Mouse (Mus musculus) hindbrain, embryonic 15.5 days (tissue): ENCODE measurements around the gene Nhs. TPM values are rescaled to one million over a fixed set of nuclear protein-coding genes. Genes with fewer than 3 reads are reported as not detected.
A peak's percentile ranks its signal among the peaks of the same experiment; 100 is the strongest.

Experiments used
- ATAC-seq: fragments of 200-750 bp; cut with Nextera tagmentation; 2 replicates; pipeline ENCODE4 v1.8.0; 2017; ENCODE audit warnings: low read depth, moderate number of reproducible peaks, moderate TSS enrichment; ENCODE audit not compliant: low FRiP score
- H3K27ac ChIP-seq: fragments of 300-500 bp; sonication (generic); replicated peaks from 2 replicates; pipeline ENCODE4 v1.5.1; 2015; ENCODE audit warnings: mild to moderate bottlenecking, inconsistent platforms
- H3K27me3 ChIP-seq: fragments of 300-500 bp; sonication (generic); 2 replicates; pipeline ENCODE4 v1.6.1; 2015; ENCODE audit warnings: control low read depth, inconsistent platforms
- H3K36me3 ChIP-seq: fragments of 300-500 bp; sonication (generic); 2 replicates; pipeline ENCODE4 v1.6.1; 2015; ENCODE audit warnings: control low read depth, inconsistent platforms
- H3K4me1 ChIP-seq: fragments of 300-500 bp; sonication (generic); replicated peaks from 2 replicates; pipeline ENCODE4 v1.6.1; 2015; ENCODE audit warnings: control low read depth, inconsistent platforms
- H3K4me2 ChIP-seq: fragments of 300-500 bp; sonication (generic); 2 replicates; pipeline ENCODE4 v1.6.1; 2015; ENCODE audit warnings: moderate library complexity, mild to moderate bottlenecking, inconsistent platforms
- H3K4me3 ChIP-seq: fragments of 300-500 bp; sonication (generic); 2 replicates; pipeline ENCODE4 v1.5.1; 2015; ENCODE audit warnings: mild to moderate bottlenecking, inconsistent platforms
- H3K9ac ChIP-seq: fragments of 300-500 bp; sonication (generic); 2 replicates; pipeline ENCODE4 v1.6.1; 2015; ENCODE audit warnings: inconsistent platforms
- H3K9me3 ChIP-seq: fragments of 300-500 bp; sonication (generic); 2 replicates; pipeline ENCODE4 v1.6.1; 2016; ENCODE audit warnings: control low read depth, inconsistent platforms
- WGBS: fragments of 180-500 bp; shearing (Covaris S2); methylation state at CpG from one replicate; pipeline ENCODE4 v1.1.7; 2015; 5-methylcytosine and 5-hydroxymethylcytosine counted together
- polyA plus RNA-seq: library from polyadenylated mRNA; unstranded; fragments of >200 nt; fragmentation: Nextera tagmentation; extraction: Ambion mirVana; gene quantifications from 2 replicates; pipeline ENCODE4 v1.2.1, GENCODE M21; 2015

Nhs gene
- polyA plus RNA-seq, 1 experiment from 2014 or later: 3.9 TPM

DNA sequence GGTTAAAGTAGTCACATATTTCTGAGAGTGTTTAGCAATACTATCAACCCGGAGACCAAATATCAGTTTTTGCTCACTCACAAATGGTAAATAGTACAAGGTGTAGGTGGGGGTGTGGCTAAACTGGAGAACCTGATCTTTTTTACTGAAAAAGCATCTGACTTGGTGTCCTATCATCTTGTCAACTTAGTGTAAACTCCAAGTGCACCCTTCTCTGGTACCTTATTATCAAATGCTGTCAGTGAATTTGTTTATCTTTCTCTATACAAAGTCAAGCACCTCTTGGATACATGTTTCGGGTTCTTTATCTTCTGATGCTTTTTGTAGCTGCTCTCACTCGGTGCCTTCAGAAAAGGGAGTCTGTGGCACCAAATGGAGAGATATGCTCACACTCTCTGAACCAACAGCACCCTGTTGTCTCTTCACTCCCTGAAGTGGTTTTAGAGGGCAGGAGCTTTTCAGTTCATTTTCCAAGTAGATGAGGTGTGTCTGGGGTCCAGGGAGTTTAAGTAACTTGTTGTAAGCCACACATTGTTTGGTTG lies 187.5 kb downstream of the Nhs start:
- H3K4me3 ChIP-seq: no peak overlapping the region
- H3K4me2 ChIP-seq: no peak overlapping the region
- no peaks in the 10 kb centered on the region for H3K9me3 ChIP-seq
- H3K4me1 ChIP-seq: no peaks in the 10 kb centered on the region
- H3K27me3 ChIP-seq: peaks cover 14% of the 10 kb centered on the region
- 81% methylated on average over 3 of the region's 3 CpGs for WGBS
- H3K9ac ChIP-seq: no peak overlapping the region
- no peak overlapping the region for H3K27ac ChIP-seq
- H3K36me3 ChIP-seq: no peaks in the 10 kb centered on the region
- no peak for ATAC-seq

DNA sequence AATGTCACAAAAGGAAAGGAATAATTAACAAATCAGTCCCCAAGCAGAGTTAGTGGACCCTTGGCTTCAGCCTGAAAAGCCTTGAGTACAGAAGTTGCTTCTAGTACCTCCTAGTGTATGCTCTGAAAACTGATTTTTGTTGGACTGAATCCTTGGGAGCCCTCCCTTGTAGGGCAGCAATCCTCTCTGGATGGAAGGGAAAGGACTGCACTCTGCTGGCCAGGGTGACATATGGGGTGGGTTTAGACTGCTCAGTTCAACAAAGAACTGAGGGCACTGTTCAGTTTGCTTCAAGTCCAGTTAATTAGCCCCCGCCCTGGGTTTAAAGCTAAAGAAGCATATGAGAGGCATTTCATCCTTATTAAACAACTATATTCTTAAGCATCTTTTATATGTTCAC lies 188.4 kb downstream of the Nhs start:
- H3K27me3 ChIP-seq: peaks cover 17% of the 10 kb centered on the region
- H3K4me2 ChIP-seq: no peak overlapping the region
- H3K36me3 ChIP-seq: no peaks in the 10 kb centered on the region
- no peak overlapping the region for H3K4me3 ChIP-seq
- H3K4me1 ChIP-seq: no peaks in the 10 kb centered on the region
- no peak for ATAC-seq
- H3K27ac ChIP-seq: no peak overlapping the region
- H3K9ac ChIP-seq: no peak overlapping the region
- WGBS: 88% methylated on average over 1 of the region's 1 CpGs
- H3K9me3 ChIP-seq: no peaks in the 10 kb centered on the region

DNA sequence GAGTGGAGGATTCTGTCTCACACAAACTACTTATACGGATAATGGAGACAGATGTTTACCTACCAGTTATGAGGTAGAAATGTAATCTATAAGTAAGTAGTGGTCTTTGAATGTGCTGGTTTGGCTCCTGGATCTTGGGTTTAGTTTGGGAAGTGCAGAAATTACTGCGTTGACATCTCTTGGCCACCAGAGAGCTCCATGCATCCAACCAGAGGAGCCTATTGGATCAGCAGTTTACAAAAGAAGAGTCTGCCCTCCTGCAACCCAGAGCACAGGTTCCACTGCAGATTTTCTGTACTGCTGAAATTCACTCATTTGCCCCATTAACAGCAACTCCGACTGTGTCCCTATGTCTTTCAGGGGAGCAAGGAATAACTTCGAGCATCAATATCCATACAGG lies 191.8 kb downstream of the Nhs start:
- 31% methylated on average over 4 of the region's 4 CpGs for WGBS
- no peak overlapping the region for H3K27ac ChIP-seq
- ATAC-seq: no peak
- no peak overlapping the region for H3K9ac ChIP-seq
- H3K4me2 ChIP-seq: no peak overlapping the region
- peaks cover 13% of the 10 kb centered on the region for H3K27me3 ChIP-seq
- no peaks in the 10 kb centered on the region for H3K9me3 ChIP-seq
- H3K4me1 ChIP-seq: no peaks in the 10 kb centered on the region
- H3K4me3 ChIP-seq: no peak overlapping the region
- no peaks in the 10 kb centered on the region for H3K36me3 ChIP-seq

DNA sequence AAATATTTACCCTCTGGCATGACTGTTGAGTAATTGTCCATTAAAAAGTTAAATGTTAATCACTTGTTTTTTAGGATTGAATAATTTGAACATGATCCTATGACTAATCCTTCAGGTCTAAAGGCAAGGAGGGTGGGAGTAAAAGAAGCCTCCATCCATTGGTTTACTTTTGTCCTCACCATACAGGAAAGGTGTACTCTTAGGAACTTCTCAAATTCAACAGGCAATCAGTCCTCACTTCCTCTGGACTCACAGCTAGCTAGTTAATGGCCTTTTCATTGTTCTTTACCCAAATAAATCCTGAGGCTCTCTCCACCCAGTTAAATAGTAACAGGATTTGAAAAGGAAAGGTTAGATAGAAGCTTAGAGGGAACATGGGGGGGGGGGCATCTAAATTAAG lies 196.2 kb downstream of the Nhs start:
- Histone ChIP-seq H3K4me1 (no peaks in the 10 kb centered on the region), H3K36me3 (no peaks in the 10 kb centered on the region), H3K4me3 (no peak overlapping the region), H3K4me2 (no peak overlapping the region), H3K9ac (no peak overlapping the region), H3K27me3 (0 out of 2 replicates have a peak, but pooled peaks cover 11% of the 10 kb centered on the region), H3K9me3 (no peaks in the 10 kb centered on the region), H3K27ac (no peak overlapping the region)
- no peak for ATAC-seq

DNA sequence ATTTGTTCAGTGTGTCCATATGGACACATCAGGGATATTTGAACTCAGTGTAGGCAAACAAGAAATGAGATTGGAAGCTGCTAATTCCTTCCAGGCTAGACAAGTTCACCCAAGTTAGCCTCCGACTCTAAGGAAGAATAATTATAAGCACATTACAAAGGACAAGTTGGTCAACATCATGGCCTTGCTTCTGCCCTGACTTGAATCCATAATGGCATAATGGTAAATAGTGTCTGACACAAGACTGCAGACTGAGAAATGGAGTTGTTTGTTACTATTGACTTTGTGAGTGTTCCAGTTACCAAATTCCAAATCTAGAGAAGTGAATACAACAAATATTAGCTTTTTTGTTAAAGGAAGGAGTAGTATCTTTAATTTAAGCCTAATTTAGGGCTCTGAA lies 196.7 kb downstream of the Nhs start:
- WGBS: 69% methylated on average over 1 of the region's 1 CpGs
- Histone ChIP-seq H3K9ac (no peak overlapping the region), H3K27ac (no peak overlapping the region), H3K36me3 (no peaks in the 10 kb centered on the region), H3K4me3 (no peak overlapping the region), H3K9me3 (no peaks in the 10 kb centered on the region), H3K4me2 (no peak overlapping the region), H3K27me3 (0 out of 2 replicates have a peak, but pooled peaks cover 11% of the 10 kb centered on the region), H3K4me1 (no peaks in the 10 kb centered on the region)
- ATAC-seq: no peak

DNA sequence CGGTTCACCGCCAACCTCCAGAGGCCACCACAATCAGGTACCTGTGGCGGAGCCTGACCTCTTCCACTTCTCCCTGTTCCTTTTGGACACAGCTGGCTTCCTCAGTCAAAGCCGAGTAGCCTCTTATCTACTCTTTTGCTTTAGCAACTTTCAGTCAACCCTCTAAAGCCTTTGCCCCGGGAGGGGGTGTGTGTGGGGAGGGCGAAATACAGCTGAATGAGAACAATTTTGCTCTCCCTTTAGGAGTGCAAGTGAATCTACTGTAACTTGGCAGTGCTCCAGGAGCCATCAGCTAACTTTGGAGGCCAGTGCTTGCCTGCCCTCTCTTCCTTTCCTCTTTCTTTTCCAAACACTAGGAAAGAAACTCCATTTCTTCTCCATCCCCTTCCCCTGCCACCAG lies 197.8 kb downstream of the Nhs start:
- H3K4me2 ChIP-seq: no peak overlapping the region
- H3K27me3 ChIP-seq: 0 out of 2 replicates have a peak, but pooled peaks cover 13% of the 10 kb centered on the region
- H3K9me3 ChIP-seq: no peaks in the 10 kb centered on the region
- ATAC-seq: no peak
- no peaks in the 10 kb centered on the region for H3K4me1 ChIP-seq
- no peaks in the 10 kb centered on the region for H3K36me3 ChIP-seq
- no peak overlapping the region for H3K27ac ChIP-seq
- WGBS: 53% methylated on average over 6 of the region's 6 CpGs
- no peak overlapping the region for H3K4me3 ChIP-seq
- H3K9ac ChIP-seq: no peak overlapping the region

DNA sequence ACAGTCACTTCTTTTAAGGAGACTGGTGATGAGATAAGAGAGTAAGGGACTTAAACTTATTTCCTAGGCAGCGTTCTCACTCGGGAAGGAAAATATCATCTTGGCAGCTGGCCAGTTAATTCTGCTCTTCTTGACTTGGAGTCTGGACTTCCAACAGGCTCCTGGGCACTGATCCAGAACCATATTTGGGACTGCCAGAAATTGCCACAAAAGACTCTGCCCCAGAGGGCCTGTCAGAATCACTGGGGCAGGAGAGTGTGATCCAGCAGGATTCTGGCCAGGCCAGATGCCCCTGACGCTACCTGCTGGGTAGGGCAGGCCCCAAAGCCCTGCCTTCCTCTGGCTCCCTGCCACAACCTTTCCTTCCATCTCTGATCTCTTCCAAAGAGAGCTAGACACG lies 198.4 kb downstream of the Nhs start:
- no peak overlapping the region for H3K4me2 ChIP-seq
- H3K27me3 ChIP-seq: 0 out of 2 replicates have a peak, but pooled peaks cover 8% of the 10 kb centered on the region
- WGBS: 52% methylated on average over 4 of the region's 4 CpGs
- no peaks in the 10 kb centered on the region for H3K9me3 ChIP-seq
- H3K4me3 ChIP-seq: no peak overlapping the region
- H3K27ac ChIP-seq: no peak overlapping the region
- no peak for ATAC-seq
- no peaks in the 10 kb centered on the region for H3K36me3 ChIP-seq
- H3K4me1 ChIP-seq: no peaks in the 10 kb centered on the region
- no peak overlapping the region for H3K9ac ChIP-seq

DNA sequence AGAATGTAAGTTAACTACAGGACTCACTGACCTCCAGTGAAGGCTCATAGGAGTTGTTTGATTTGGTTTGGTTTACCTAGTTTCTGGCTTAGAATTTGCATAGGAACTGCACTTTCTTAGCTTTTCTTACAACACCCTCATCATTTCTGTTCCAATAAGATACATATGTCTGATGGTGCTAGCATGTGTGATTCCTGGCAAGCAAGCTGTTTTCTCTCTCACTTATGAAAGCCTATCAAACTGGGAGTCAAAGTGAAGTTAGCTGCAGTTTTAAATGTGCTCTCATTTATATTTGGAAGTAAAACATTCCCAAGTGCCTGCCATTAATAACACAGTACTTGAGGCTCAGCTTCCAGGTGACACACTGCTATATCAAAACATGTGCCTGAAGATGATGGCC lies 207.2 kb downstream of the Nhs start:
- Histone ChIP-seq H3K27ac (no peak overlapping the region), H3K4me1 (no peaks in the 10 kb centered on the region), H3K4me2 (no peak overlapping the region), H3K27me3 (peaks cover 7% of the 10 kb centered on the region; the same call in 1 of the 2 replicates), H3K4me3 (no peak overlapping the region), H3K36me3 (no peaks in the 10 kb centered on the region), H3K9me3 (no peaks in the 10 kb centered on the region), H3K9ac (no peak overlapping the region)
- no peak for ATAC-seq

DNA sequence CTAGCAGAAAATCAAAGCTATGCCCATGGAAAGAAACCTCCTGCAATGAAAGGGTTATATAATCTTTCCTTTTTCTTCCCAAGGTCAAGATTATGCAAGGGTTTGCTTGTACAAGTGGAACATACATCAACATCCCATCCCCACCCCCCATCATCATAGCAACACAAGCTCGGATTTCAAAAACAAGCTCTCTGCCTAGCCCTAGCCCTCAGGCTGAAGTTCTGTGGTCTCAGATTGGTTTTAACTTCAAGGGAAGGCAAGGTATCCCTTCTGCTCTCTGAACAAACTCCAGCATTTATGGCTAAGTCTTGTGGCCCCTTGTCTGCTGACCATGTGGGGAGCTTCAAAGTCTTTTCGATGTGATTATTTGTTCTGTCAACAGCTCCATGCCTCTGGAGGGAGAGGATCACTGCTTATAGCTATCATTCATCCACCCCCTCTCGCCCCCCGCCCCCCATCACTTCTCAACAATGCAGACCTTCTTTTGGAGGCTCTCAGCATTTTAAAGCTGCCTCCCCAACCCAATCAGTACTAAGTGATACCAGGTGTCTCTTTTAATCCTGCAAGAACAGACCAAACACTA lies 216.3 kb downstream of the Nhs start:
- no peak for ATAC-seq
- H3K27me3 ChIP-seq: 0 out of 2 replicates have a peak, but pooled peaks cover 11% of the 10 kb centered on the region

DNA sequence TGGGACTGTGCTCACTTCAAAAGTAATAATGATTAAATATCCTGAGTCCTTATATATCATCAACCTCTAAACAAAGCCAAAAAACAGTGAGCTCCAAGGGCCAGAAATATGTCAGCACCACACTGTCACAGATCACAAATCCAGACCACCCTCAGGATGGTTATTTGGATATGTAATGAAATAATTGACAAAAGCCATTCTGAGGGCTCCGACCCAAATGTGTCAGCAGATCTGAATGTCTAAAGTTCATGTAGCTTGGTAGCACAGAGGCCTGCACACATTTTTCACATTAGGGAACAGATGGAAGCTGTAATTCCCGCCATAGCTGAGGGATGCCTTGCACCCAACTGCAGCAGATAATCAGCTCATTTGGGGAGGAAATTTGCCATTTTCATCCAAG lies 218.8 kb downstream of the Nhs start:
- Histone ChIP-seq H3K36me3 (no peaks in the 10 kb centered on the region), H3K27me3 (peaks cover 10% of the 10 kb centered on the region; the same call in 1 of the 2 replicates), H3K4me1 (no peaks in the 10 kb centered on the region), H3K4me3 (no peak overlapping the region), H3K9ac (no peak overlapping the region), H3K27ac (no peak overlapping the region), H3K9me3 (no peaks in the 10 kb centered on the region), H3K4me2 (no peak overlapping the region)
- no peak for ATAC-seq
- 76% methylated on average over 2 of the region's 2 CpGs for WGBS

More for the DNA sequence above, 216.3 kb downstream of the Nhs start:
- 80% methylated on average over 4 of the region's 4 CpGs for WGBS
- Histone ChIP-seq H3K36me3 (no peaks in the 10 kb centered on the region), H3K4me1 (no peaks in the 10 kb centered on the region), H3K4me3 (no peak overlapping the region), H3K27ac (no peak overlapping the region), H3K9ac (no peak overlapping the region), H3K9me3 (no peaks in the 10 kb centered on the region), H3K4me2 (no peak overlapping the region)

DNA sequence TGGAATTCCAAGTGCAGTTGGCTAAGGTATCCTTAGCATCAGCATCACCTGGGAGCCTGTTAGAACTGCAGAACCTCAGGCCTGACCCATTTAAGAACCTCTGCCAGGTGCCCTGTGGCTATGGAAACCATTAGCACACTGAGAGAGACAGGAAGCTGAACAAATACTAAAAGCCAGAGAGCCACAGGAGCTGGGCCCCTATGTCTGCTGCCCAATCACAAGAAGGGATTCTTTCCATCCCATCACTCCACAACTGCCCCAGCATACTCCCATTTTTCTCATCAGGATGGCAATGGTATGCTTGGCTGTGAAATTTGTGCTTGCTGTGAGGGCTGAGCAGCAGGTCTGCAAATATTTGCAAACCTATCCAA lies 232.9 kb downstream of the Nhs start:
- H3K36me3 ChIP-seq: no peaks in the 10 kb centered on the region
- no peak overlapping the region for H3K9ac ChIP-seq
- H3K4me2 ChIP-seq: no peak overlapping the region
- no peaks in the 10 kb centered on the region for H3K9me3 ChIP-seq
- no peak overlapping the region for H3K4me3 ChIP-seq
- no peak overlapping the region; the same call in 1 of the 2 replicates for H3K27ac ChIP-seq
- ATAC-seq: no peak; the same call in 1 of the 2 replicates
- peaks cover 9% of the 10 kb centered on the region; the same call in 1 of the 2 replicates for H3K4me1 ChIP-seq
- H3K27me3 ChIP-seq: 0 out of 2 replicates have a peak, but pooled peaks cover 8% of the 10 kb centered on the region

DNA sequence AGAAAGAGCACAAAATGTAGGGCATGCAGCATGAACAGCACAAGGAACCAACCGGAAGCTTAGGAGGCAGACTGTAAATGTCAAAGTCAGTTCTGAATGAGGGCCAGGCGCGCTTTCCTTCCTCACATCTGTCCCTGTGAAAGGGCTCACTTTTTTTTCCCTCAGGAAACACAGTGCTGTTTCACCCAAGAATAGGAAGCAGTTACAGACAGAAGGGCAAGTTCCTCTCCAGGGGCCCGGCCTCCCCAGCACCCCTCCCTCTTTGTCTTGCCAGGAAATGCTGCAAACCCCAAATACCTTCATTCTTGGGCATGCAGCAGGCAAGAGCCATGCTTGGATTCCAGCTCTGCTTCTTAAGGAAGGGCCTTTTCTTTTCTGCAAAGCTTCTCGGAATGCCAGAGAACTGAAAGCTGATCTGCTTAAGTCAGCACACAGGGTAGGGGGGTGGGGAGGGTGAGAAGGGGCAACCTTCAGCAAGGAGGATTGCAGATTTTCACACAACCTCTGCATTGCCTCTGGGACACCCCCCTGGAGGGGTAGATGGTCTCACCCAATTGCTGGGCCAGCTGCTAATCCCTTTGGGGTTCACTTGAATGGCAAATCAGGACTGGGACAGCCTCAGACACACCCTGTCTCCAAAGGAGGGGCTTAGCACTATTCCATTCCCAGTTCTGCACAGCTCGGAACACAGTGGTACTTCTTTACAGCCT lies 233.4 kb downstream of the Nhs start:
- Histone ChIP-seq H3K4me3 (no peak overlapping the region), H3K4me1 (peaks cover 9% of the 10 kb centered on the region; the same call in 1 of the 2 replicates), H3K36me3 (no peaks in the 10 kb centered on the region), H3K4me2 (peak overlapping the region; percentile 6; the same call in 1 of the 2 replicates), H3K27ac (no peak overlapping the region; the same call in 1 of the 2 replicates), H3K27me3 (peaks cover 13% of the 10 kb centered on the region; the same call in 1 of the 2 replicates), H3K9ac (no peak overlapping the region), H3K9me3 (no peaks in the 10 kb centered on the region)
- peak; percentile 56 for ATAC-seq
- WGBS: 33% methylated on average over 6 of the region's 6 CpGs
